Mouse (Mus musculus): Measurements from ENCODE around the gene Thbs3.

Gene Thbs3

GRCm38 (mm10) chr3:89250435-89251040 is 35.6 kb downstream of the Thbs3 start:
- DNase-seq (ENCODE audit: low read depth, low spot score): no peak

- DNase-seq (ENCODE audit: low read depth, low spot score): no peak
Observed at GRCm38 (mm10) chr3:89251365-89251895, 36.5 kb downstream of the Thbs3 start.

GRCm38 (mm10) chr3:89254994-89255393 is 40.0 kb downstream of the Thbs3 start:
- DNase-seq (ENCODE audit: low read depth, low spot score): no peak

- DNase-seq (ENCODE audit: low read depth, low spot score): no peak
Observed at GRCm38 (mm10) chr3:89256177-89256576, 41.2 kb downstream of the Thbs3 start.

GRCm38 (mm10) chr3:89259076-89259475 is 44.1 kb downstream of the Thbs3 start, which contains the start of gene Dpm3:
Dpm3 (plus strand) TSS chr3:89259358.
- no peak for DNase-seq (ENCODE audit: low read depth, low spot score)

GRCm38 (mm10) chr3:89260211-89260610 is 45.2 kb downstream of the Thbs3 start:
- DNase-seq (ENCODE audit: low read depth, low spot score): no peak

- DNase-seq (ENCODE audit: low read depth, low spot score): no peak
Observed at GRCm38 (mm10) chr3:89262417-89262816, 47.4 kb downstream of the Thbs3 start.

GRCm38 (mm10) chr3:89266439-89266893 is 51.5 kb downstream of the Thbs3 start:
- DNase-seq (ENCODE audit: low read depth, low spot score): peak; percentile 53

- no peak for DNase-seq (ENCODE audit: low read depth, low spot score)
Observed at GRCm38 (mm10) chr3:89268916-89269315, 53.9 kb downstream of the Thbs3 start.

- no peak for DNase-seq (ENCODE audit: low read depth, low spot score)
Observed at GRCm38 (mm10) chr3:89270051-89270755, 55.2 kb downstream of the Thbs3 start, which contains the start of gene Slc50a1. Slc50a1 (minus strand) TSS chr3:89270570.

GRCm38 (mm10) chr3:89270891-89271290 is 55.9 kb downstream of the Thbs3 start:
- DNase-seq (ENCODE audit: low read depth, low spot score): no peak

- DNase-seq (ENCODE audit: low read depth, low spot score): no peak
Observed at GRCm38 (mm10) chr3:89271760-89272159, 56.8 kb downstream of the Thbs3 start.

- DNase-seq (ENCODE audit: low read depth, low spot score): no peak
Observed at GRCm38 (mm10) chr3:89276061-89276460, 61.1 kb downstream of the Thbs3 start.
